ENCODE assay signal across 26 mouse cellular contexts in the genomic region with DNA sequence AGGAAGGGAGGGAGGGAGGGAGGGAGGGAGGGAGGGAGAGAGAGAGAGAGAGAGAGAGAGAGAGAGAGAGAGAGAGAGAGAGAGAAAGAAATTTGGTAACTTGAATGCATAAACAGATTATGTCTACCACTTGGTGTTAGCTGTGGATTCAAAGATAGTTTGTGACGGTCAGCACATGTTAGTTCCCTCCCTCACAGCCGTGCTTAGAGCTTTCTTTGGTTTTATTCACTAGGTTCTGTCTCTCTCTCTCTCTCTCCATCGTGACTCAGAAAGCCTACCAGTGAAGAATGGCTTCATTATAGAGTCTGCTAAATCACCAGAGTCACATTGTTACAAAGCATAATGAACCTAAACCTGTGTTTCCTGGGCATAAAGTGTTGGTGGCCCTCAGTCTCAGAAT.
"Had no signal": no experiment of that assay in that cellular context is flagged by ENCODE, and none has a peak within 500 bp of the region (broad histone marks: within the 10 kb centered on the region; RNA-seq: fewer than 3 reads in every experiment).

No protein-coding gene starts in this region.

- H3K4me2 ChIP-seq: heart, embryonic 12.5 days; hindbrain, embryonic 12.5 days; hindbrain, embryonic 14.5 days; intestine, embryonic 15.5 days; limb, embryonic 12.5 days; liver, embryonic 11.5 days; liver, embryonic 13.5 days had no signal

- H3K27ac ChIP-seq: gastrocnemius, adult 2 months; heart, embryonic 10.5 days; hindbrain, embryonic 10.5 days; hindbrain, embryonic 12.5 days; hindbrain, embryonic 14.5 days; intestine, embryonic 15.5 days; left cerebral cortex, adult 2 months; limb, embryonic 10.5 days; limb, embryonic 12.5 days; liver, embryonic 13.5 days had no signal

- H3K9ac ChIP-seq: heart, embryonic 12.5 days; hindbrain, embryonic 12.5 days; hindbrain, embryonic 14.5 days; intestine, embryonic 15.5 days; limb, embryonic 12.5 days; liver, embryonic 13.5 days had no signal

- H3K4me3 ChIP-seq: gastrocnemius, adult 2 months; heart, embryonic 10.5 days; heart, embryonic 12.5 days; hindbrain, embryonic 10.5 days; hindbrain, embryonic 12.5 days; intestine, embryonic 15.5 days; layer of hippocampus, adult 2 months; left cerebral cortex, adult 2 months; limb, embryonic 10.5 days; limb, embryonic 12.5 days; liver, embryonic 13.5 days had no signal

- H3K27me3 ChIP-seq: heart, embryonic 12.5 days; hindbrain, embryonic 12.5 days; intestine, embryonic 15.5 days; limb, embryonic 12.5 days; liver, embryonic 13.5 days had no signal

- H3K9me3 ChIP-seq: heart, embryonic 10.5 days; heart, embryonic 12.5 days; hindbrain, embryonic 10.5 days; hindbrain, embryonic 12.5 days; intestine, embryonic 15.5 days; limb, embryonic 10.5 days; limb, embryonic 12.5 days; liver, embryonic 13.5 days had no signal

- H3K36me3 ChIP-seq: heart, embryonic 10.5 days; heart, embryonic 12.5 days; hindbrain, embryonic 10.5 days; hindbrain, embryonic 12.5 days; intestine, embryonic 15.5 days; limb, embryonic 10.5 days; limb, embryonic 12.5 days; liver, embryonic 13.5 days had no signal

- H3K4me1 ChIP-seq: hindbrain, embryonic 10.5 days; hindbrain, embryonic 12.5 days; intestine, embryonic 15.5 days; limb, embryonic 10.5 days had no signal

- ATAC-seq: hindbrain, embryonic 16.5 days; inflammation-experienced regulatory T-cells, adult 6 months; intestine, embryonic 15.5 days; intestine, postnatal 0 days had no signal

- DNase-seq: gastrocnemius, adult 2 months; gastrocnemius, postnatal 10 days; gastrocnemius, postnatal 25 days; heart, adult 18-20 months; heart, postnatal 10 days; heart, postnatal 4 days; kidney, adult 18-20 months; kidney, adult 8-10 months; kidney, postnatal 25 days; kidney, postnatal 4 days; liver; liver, embryonic 13.5 days had no signal
